Mouse (Mus musculus) small intestine, adult 2 months (tissue): ENCODE measurements around the gene Trak1.

Experiments
- CTCF ChIP-seq: fragments of 200-500 bp; IDR thresholded peaks from 2 replicates; pipeline ENCODE4 v1.5.1; 2012; ENCODE audit warnings: low read depth, mild to moderate bottlenecking, control low read depth, inconsistent platforms, low read length, moderate library complexity, mixed read lengths; ENCODE audit not compliant: insufficient replicate concordance, insufficient read length; ENCODE audit errors: extremely low read depth
- POLR2A ChIP-seq: fragments of 200-500 bp; IDR thresholded peaks from 2 replicates; pipeline ENCODE4 v1.6.1; 2012; ENCODE audit warnings: low read depth, mild to moderate bottlenecking, control low read depth, inconsistent platforms, low read length, moderate library complexity

DNA sequence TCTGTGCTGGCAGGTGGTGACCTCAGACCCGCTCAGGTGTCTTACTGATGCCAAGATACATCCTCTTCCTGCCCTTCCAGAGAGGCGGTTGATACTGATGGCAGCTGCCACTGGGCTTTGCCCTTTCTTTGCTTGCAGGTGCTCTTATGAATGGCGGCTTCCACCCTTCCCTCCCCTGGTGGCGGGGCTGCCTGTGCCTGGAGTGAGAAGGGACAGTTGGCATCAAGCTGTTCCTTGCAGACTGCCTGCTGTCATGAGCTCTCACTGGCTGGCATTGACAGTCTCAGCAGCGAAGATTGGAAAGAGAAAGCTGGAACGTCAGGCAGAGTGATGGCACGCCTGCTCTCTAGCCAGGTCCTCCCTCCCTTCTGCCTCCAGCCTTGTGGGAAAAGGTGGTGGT is 101.5 kb downstream of the Trak1 start:
- TF ChIP-seq CTCF = no peak
- TF ChIP-seq POLR2A = no peak
